Mouse (Mus musculus) 3134 (cell line): ENCODE results near the gene Trim80.
A peak's percentile ranks its signal among the peaks of the same experiment; 100 is the strongest.
"Not testable (repeated sequence)": the region's sequence is repeated elsewhere in the genome, so short reads cannot be mapped to it uniquely, and the experiment has no call there.

Source experiments
- DNase-seq: peaks from one replicate; pipeline ENCODE4 v3.0.0-alpha.2; 2011; ENCODE audit warnings: low spot score; ENCODE audit not compliant: insufficient read length; ENCODE audit errors: extremely low read depth

Gene Trim80

GRCm38 (mm10) chr11:115427482-115428331, 12.6 kb upstream of the Trim80 start:
- peak; percentile 55 for DNase-seq

- DNase-seq, result no peak
These were observed 11.0 kb upstream of the Trim80 start for GRCm38 (mm10) chr11:115429307-115429706.

GRCm38 (mm10) chr11:115430561-115430960, 9.8 kb upstream of the Trim80 start:
- DNase-seq, result no peak

GRCm38 (mm10) chr11:115432814-115433213, 7.5 kb upstream of the Trim80 start:
- no peak for DNase-seq

- no peak for DNase-seq
These were observed 7.0 kb upstream of the Trim80 start for GRCm38 (mm10) chr11:115433342-115433741.

- DNase-seq, result peak; percentile 24
These were observed 4.6 kb upstream of the Trim80 start for GRCm38 (mm10) chr11:115435596-115436337.

GRCm38 (mm10) chr11:115437571-115438122, 2.7 kb upstream of the Trim80 start:
- no peak for DNase-seq

- no peak for DNase-seq
These were observed 1.0 kb upstream of the Trim80 start for GRCm38 (mm10) chr11:115439326-115439725.

GRCm38 (mm10) chr11:115441417-115441816, 1.1 kb downstream of the Trim80 start:
- no peak for DNase-seq

- no peak for DNase-seq
These were observed 6.6 kb downstream of the Trim80 start for GRCm38 (mm10) chr11:115446906-115447305.

GRCm38 (mm10) chr11:115447321-115447885, 7.1 kb downstream of the Trim80 start:
- no peak for DNase-seq

- DNase-seq, result no peak
These were observed 7.7 kb downstream of the Trim80 start for GRCm38 (mm10) chr11:115448075-115448474.

GRCm38 (mm10) chr11:115448998-115449397, 8.7 kb downstream of the Trim80 start:
- no peak for DNase-seq

GRCm38 (mm10) chr11:115450176-115450575, 9.8 kb downstream of the Trim80 start:
- DNase-seq, result no peak

- no peak for DNase-seq
These were observed 11.5 kb downstream of the Trim80 start for GRCm38 (mm10) chr11:115451781-115452241.

GRCm38 (mm10) chr11:115452281-115452860, 12.0 kb downstream of the Trim80 start:
- DNase-seq, result no peak

GRCm38 (mm10) chr11:115453306-115453705, 13.0 kb downstream of the Trim80 start:
- no peak for DNase-seq

GRCm38 (mm10) chr11:115454822-115455221, 14.5 kb downstream of the Trim80 start:
- DNase-seq, result not testable (repeated sequence)

GRCm38 (mm10) chr11:115455619-115456018, 15.3 kb downstream of the Trim80 start:
- no peak for DNase-seq

GRCm38 (mm10) chr11:115456182-115456581, 15.8 kb downstream of the Trim80 start:
- DNase-seq, result no peak

- DNase-seq, result no peak
These were observed 17.1 kb downstream of the Trim80 start for GRCm38 (mm10) chr11:115457405-115457804.
